Mouse (Mus musculus): ENCODE measurements at regions not wholly inside any gene's neighbourhood (a gene's known extent, or its start where the extent isn't known, plus 50 kb on each side); places are given as distances from the start of the nearest gene placed in this dataset.

- TF ChIP-seq CTCF (IDR thresholded peaks at IDR 0.05; ENCODE audit: insufficient read depth, low read depth, low read length) (no peak), POLR2A (IDR thresholded peaks at IDR 0.05; ENCODE audit: insufficient read depth, low read depth, low read length) (no peak)
Observed at GRCm38 (mm10) chr4:81986616-81987015, 544.0 kb upstream of the Mpdz start.

All from olfactory bulb, adult 2 months (tissue).